Mouse (Mus musculus) inflammation-experienced regulatory T-cells, adult 16 weeks (primary cell): ENCODE data around the gene Derl3. TPM values are rescaled to one million over a fixed set of nuclear protein-coding genes. Genes with fewer than 3 reads are reported as not detected.

Source experiments
- polyA plus RNA-seq: library from polyadenylated mRNA; unstranded; fragments of 100-300 nt; shearing (Covaris generic); gene quantifications from one replicate; pipeline ENCODE4 v1.2.1, GENCODE M21; 2017

The Derl3 gene
- polyA plus RNA-seq: 2.0 TPM

DNA sequence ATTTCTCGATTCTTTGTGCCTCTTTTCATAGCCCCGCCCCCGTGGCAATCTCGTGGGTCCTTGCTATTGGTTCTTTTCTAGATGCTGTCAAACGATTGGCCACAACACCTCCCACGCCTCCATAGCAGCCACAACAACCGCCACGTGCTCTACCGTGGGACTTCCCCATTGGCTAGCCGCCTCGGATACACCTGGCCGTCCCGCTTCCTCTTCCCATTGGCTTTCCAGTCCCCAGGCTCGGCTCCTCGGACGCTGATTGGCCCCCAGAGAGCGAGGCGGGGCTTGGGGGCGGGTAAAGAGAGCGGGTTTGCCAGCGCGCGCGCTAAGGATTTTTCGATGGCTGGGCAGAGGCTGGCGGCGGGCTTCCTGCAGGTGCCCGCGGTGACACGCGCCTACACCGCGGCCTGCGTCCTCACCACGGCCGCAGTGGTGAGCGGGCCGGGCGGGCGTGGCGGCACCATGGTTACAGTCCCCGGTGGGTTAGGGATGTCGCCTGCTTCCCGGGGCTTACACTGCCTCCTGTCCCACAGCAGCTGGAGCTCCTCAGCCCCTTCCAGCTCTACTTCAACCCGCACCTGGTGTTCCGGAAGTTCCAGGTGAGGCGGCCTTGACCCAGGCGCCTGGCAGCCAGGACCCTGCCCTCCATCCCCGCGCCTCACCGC is at the start of gene Derl3:
TSS of gene Derl3 (plus strand) at position 325 of the 662 bp plus-strand sequence.

DNA sequence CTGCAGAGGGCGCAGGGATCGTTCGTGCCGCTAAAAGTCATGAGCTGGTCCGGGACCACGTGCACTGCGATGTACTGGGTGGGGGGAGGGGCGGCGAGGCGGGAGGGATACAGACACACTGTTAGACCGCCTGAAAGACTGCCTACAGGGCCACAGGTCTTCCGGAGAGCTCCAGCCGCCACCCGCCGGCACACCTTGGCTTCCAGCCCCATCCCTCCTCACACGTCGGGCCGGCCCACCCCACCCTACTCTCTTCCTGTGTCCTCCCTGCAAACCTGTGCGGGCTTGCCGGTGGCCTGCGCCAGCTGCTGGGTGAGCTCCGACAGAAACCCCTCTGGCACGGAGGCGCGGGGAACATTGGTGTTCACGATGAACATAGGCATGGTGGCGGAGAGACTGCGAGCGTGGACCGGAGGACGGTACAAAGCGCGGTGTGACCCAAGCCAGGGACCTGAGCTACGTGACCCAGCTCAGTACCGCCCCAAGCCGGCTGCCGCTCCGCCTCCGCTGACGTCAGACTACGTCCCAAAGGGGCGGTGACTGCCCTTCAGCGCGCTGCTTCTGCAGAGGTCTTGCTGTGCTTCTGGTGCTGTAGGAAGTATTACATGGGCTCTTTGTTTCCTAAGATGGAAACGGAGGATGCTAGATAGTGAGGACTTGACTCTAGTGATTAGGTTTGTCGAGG is 33.3 kb upstream of the Derl3 start, which contains the start of gene Mif:
TSS of gene Mif (minus strand) at position 455 of the 685 bp plus-strand sequence.

DNA sequence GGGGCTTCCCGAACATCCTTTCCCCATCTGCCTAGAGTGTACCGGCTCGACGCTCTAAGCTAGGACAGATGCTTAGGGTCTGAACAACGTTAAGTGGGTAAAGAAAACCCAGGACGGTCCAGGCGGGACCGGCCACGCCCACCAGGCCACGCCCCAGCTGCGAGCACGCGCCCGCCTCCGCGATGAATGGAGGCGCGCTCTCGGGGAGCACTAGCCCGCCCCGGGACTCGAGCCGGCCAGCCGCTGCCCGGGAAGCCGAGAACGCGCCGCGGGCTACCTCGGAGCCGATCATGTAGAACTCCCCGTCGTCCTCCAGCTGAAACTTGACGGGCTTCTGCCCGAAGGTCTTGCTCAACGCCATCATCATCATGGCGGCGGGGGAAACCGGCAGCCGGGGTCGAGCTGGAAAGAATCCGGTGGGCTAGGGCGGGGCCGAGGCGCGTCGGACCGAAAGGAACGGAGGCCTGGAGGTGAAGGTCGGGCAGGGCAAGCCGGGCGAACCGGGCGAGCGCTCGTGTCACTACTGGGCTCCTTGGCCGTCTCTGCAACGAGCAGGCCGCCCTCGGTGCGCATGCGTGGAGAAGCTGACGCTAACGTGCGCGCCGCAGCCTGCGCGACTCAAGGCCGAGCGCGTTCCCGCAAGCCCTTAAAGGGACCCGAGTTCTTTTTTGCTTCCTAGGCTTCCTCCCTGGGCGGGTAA is 28.0 kb downstream of the Derl3 start, which contains the start of gene Smarcb1:
TSS of gene Smarcb1 (minus strand) at position 592 of the 700 bp plus-strand sequence.

DNA sequence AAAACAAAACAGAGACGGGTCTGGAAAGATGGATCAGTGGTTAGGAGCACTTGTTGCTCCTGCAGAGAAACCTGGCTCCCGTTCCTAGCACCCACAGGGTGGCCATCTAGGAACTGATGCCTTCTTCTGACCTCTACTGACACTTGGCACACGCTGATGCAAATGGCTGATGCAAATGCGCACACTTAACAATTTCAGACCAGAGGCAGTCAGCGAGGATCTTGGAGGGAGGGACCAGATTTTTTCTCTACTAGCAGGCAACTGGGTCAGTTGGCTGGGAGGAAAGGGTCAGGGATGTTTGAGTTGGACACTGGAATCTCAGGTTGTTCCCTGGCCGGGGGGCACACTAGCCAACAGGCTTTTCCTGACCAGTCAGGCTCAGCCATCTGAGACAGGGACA is 39.7 kb downstream of the Derl3 start, which contains the start of gene Chchd10:
TSS of gene Chchd10 (plus strand) at position 240 of the 400 bp plus-strand sequence.

DNA sequence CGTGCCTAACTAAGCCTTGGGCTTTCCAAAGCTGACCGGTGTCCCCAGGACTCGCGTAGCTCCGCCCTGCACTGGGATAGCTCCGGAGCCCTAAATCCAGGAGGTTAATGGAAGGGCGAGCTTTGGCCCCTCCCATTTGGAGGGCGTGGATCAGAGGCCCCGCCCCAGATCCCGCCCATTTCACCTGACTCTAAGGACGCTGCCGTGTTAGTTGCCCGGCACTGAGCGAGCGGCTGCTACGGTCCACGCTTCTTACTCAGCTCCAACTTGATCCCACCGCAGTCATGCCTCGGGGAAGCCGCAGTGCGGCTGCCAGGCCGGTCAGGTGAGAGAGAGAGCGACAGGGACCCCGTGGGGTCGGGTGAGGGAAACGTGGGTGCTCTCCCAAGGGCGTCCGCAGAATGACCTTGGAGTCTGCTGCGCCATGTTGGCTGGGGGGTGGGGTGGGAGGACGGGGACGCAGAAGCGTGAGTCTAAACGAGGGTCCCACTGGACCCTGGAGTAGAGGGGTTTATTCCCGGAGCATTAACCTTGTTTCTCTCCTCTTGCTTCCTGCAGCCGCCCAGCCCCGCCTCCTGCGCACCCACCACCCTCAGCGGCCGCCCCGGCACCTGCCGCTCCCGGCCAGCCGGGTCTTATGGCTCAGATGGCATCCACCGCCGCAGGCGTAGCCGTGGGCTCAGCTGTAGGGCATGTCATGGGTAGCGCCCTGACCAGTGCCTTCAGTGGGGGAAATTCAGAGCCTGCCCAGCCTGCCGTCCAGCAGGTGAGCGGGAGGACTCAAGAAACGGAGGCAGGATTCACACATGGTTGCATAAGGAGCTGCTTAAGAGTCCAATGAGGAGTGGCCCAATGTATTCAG is 42.7 kb downstream of the Derl3 start, which contains the start of gene Mmp11:
TSS of gene Mmp11 (minus strand) at position 817 of the 862 bp plus-strand sequence.

DNA sequence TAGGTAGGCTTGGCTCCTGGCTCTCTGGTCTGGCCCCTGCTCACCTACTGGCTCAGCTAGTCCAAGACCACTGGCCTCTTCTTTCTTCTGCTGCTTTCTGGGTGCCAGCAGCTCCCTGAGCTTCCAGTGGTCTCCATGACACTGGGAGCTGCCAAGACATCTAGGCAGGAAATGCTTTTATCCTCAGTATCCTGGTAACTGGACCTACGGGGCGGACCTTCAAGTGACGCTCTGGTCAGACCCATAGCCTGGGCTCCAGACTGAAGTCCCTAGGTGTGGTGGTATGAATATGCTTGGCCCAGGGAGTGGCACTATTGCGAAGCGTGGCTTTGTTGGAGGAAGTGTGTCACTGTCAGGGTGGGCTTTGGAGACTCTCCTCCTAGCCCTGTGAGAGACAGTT is 47.3 kb downstream of the Derl3 start, which contains the start of gene Gm867:
TSS of gene Gm867 (minus strand) at position 153 of the 400 bp plus-strand sequence.

DNA sequence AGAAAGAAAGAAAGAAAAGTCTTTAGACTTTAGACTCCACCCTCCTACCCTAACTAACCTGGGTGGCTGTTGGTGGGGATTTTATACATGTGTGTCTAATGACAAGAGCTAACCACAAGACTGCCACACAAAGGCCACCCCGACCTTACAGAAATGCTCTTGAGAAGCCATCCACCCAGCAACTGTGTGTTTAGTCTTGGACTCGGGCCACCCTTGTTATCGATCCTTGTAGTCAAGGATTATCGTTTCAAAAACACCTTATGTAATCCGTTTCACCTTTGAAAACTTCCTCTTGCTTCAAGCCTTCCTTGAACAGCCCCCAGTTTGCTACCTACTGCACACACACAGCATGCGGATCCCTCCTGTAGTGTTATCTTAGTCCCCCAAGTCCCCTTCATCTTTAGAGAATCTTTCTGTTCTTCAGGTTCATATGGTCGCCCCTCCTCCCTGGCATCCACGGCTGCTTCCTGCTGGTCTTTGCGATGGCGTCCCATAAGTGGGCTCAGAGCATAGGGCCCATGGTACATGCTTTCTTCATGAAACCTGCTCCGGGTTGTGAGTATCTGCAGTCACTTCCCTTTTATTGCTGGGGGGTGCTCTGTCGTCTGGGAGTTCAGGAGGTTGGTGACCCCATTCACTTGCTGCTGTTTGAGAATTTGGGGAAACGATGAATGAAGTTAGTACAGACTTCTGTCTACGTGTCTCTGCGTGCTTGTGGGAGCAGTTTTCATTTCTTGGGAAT is 49.7 kb downstream of the Derl3 start, which contains the start of gene Vpreb3:
TSS of gene Vpreb3 (plus strand) at position 322 of the 742 bp plus-strand sequence.

Other genes with a start within 250 kb of the Derl3 start
- 34.6 TPM for gene Susd2, start 249.4 kb upstream of the Derl3 start, polyA plus RNA-seq
- 65.0 TPM for gene Cabin1, start 129.1 kb upstream of the Derl3 start, polyA plus RNA-seq
- 77.2 TPM for gene Ddt, start 120.0 kb upstream of the Derl3 start, polyA plus RNA-seq
- not detected for gene Gm20441, start 112.5 kb upstream of the Derl3 start, polyA plus RNA-seq
- gene Gstt3, start 112.0 kb upstream of the Derl3 start, polyA plus RNA-seq: 13.3 TPM
- gene Gstt1, start 94.8 kb upstream of the Derl3 start, polyA plus RNA-seq: 0.66 TPM
- not detected for gene Gstt4, start 70.9 kb upstream of the Derl3 start, polyA plus RNA-seq
- gene Gstt2, start 56.0 kb upstream of the Derl3 start, polyA plus RNA-seq: 70.0 TPM
- 618 TPM for gene Mif, start 33.2 kb upstream of the Derl3 start, polyA plus RNA-seq
- 112 TPM for gene Smarcb1, start 28.2 kb downstream of the Derl3 start, polyA plus RNA-seq
- gene Chchd10, start 39.7 kb downstream of the Derl3 start, polyA plus RNA-seq: 58.8 TPM
- gene Mmp11, start 43.1 kb downstream of the Derl3 start, polyA plus RNA-seq: 10.4 TPM
- not detected for gene Gm867, start 47.3 kb downstream of the Derl3 start, polyA plus RNA-seq
- gene Vpreb3, start 49.6 kb downstream of the Derl3 start, polyA plus RNA-seq: 0.98 TPM
- 1.9 TPM for gene Gm5134, start 61.1 kb downstream of the Derl3 start, polyA plus RNA-seq
- gene Zfp280b, start 139.2 kb downstream of the Derl3 start, polyA plus RNA-seq: 40.4 TPM
- gene Slc5a4b, start 217.5 kb downstream of the Derl3 start, polyA plus RNA-seq: not detected